Mouse (Mus musculus) cerebellum, adult 2 months (tissue): ENCODE measurements around the gene Mx1. TPM values are rescaled to one million over a fixed set of nuclear protein-coding genes. Genes with fewer than 3 reads are reported as not detected.

Experiments used
- DNase-seq, 2 experiments: peaks; one replicate each; pipeline ENCODE4 v3.0.0; 2021
- H3K27ac ChIP-seq: fragments of 200-500 bp; 2 replicates; pipeline ENCODE4 v1.5.1; 2012; ENCODE audit warnings: low read length, control low read depth, inconsistent platforms; ENCODE audit not compliant: insufficient read depth
- H3K27me3 ChIP-seq: fragments of 200-500 bp; 2 replicates; pipeline ENCODE4 v1.6.1; 2012; ENCODE audit warnings: inconsistent platforms, mild to moderate bottlenecking, low read length, moderate library complexity; ENCODE audit not compliant: control insufficient read depth, insufficient read depth
- H3K4me1 ChIP-seq: fragments of 200-500 bp; 2 replicates; pipeline ENCODE4 v1.6.1; 2011; ENCODE audit warnings: low read length; ENCODE audit not compliant: control insufficient read depth, insufficient read depth
- H3K4me3 ChIP-seq: fragments of 200-500 bp; replicated peaks from 2 replicates; pipeline ENCODE3; 2011; ENCODE audit warnings: mild to moderate bottlenecking, low read depth, low read length, control low read depth; ENCODE audit not compliant: insufficient read depth
- CTCF ChIP-seq: fragments of 200-500 bp; IDR thresholded peaks from 2 replicates; pipeline ENCODE4 v1.5.1; 2011; ENCODE audit warnings: low read depth, mild to moderate bottlenecking, control low read depth, low read length, moderate library complexity, borderline replicate concordance; ENCODE audit not compliant: insufficient read depth
- POLR2A ChIP-seq: fragments of 200-500 bp; IDR thresholded peaks from 2 replicates; pipeline ENCODE4 v1.6.1; 2011; ENCODE audit warnings: low read length, control low read depth, borderline replicate concordance; ENCODE audit not compliant: insufficient read depth
- WGBS: fragments of 180-500 bp; shearing (Covaris S2); methylation state at CpG from one replicate; pipeline ENCODE4 v1.1.7; 2018; 5-methylcytosine and 5-hydroxymethylcytosine counted together
- polyA plus RNA-seq: library from polyadenylated mRNA; depleted of rRNA; stranded (reverse); fragments of >200 nt; gene quantifications from 2 replicates; pipeline ENCODE4 v1.2.3, GENCODE M21; 2012

Mx1 gene
- polyA plus RNA-seq, 1 experiment = 0.10 TPM

GRCm38 (mm10) chr16:97499450-97499849 lies 36.7 kb upstream of the Mx1 start:
- no peaks in the 10 kb centered on the region for H3K27me3 ChIP-seq
- TF ChIP-seq POLR2A (no peak), CTCF (no peak)
- H3K4me3 ChIP-seq = no peak overlapping the region
- no peak for DNase-seq
- no peaks in the 10 kb centered on the region for H3K4me1 ChIP-seq
- 92% methylated on average over 7 of the region's 7 CpGs for WGBS
- no peak overlapping the region for H3K27ac ChIP-seq

DNA sequence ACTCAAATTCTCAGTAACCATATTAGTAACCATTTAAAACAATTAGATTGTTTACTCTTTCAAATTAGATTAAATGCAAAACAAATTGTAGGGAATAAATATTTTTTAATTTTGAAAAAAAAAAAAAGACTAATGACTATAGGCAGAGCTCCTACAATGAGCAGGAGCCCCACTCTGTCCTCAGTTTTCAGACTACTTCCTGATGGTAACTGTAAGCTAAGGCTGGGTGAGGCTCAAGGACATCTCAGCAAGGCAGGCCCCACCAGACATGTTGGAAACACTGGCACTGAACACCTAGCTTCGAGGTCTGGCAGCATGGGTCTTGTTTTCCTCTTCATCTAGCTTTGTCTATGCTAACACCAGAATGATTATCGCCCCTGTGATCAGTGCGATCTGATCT lies 35.4 kb upstream of the Mx1 start:
- DNase-seq = no peak
- Histone ChIP-seq H3K4me3 (no peak overlapping the region), H3K27ac (no peak overlapping the region), H3K27me3 (no peaks in the 10 kb centered on the region), H3K4me1 (no peaks in the 10 kb centered on the region)
- 84% methylated on average over 3 of the region's 3 CpGs for WGBS
- TF ChIP-seq CTCF = no peak
- TF ChIP-seq POLR2A = no peak

DNA sequence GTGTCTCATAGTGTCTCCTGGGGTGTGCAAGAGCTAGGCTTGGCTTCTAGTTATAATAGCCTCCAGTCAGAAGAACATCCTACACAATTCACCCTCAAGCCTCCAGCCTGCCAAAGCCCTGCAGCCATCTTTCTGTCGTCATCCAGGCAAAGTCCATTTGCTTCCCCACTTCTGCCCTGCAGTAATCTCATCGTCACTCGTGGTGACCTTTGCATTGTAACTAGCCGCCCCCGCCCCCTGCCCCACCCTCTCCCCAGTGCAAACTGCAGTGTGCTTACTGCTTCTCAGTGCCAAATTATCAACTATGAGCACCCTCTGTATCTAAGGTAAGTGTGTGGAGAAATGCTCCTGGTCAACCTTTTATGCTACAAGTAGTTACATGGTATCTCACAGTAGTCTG lies 35.0 kb upstream of the Mx1 start:
- DNase-seq = no peak
- TF ChIP-seq CTCF (no peak), POLR2A (no peak)
- no peak overlapping the region for H3K27ac ChIP-seq
- 59% methylated on average over 5 of the region's 5 CpGs for WGBS
- no peaks in the 10 kb centered on the region for H3K27me3 ChIP-seq
- no peak overlapping the region for H3K4me3 ChIP-seq
- no peaks in the 10 kb centered on the region for H3K4me1 ChIP-seq

GRCm38 (mm10) chr16:97496026-97496425 lies 33.3 kb upstream of the Mx1 start:
- no peak for TF ChIP-seq POLR2A
- no peak for TF ChIP-seq CTCF
- 35% methylated on average over 3 of the region's 3 CpGs for WGBS
- Histone ChIP-seq H3K4me1 (no peaks in the 10 kb centered on the region), H3K27me3 (no peaks in the 10 kb centered on the region), H3K27ac (no peak overlapping the region), H3K4me3 (no peak overlapping the region)
- no peak for DNase-seq

DNA sequence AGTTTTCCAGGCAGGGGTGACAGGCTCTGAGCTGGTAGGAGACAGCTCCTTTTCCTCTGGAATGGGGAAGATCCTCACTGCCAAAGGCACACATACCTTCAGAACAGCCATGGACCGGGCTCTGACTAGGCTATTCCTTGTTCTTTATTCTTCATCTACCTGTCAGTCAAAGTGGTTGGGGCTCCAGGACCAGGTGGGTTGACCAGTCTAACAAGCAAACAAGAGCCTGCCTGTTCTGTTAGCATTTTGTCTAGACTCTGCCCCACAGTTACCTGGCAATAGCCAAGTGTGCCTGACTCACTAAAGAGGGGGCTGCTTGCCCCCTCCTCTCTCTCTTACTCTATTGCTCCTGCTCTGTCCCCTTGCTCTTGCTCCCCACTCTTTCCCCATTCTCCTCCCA lies 29.7 kb upstream of the Mx1 start:
- H3K27ac ChIP-seq = no peak overlapping the region
- no peaks in the 10 kb centered on the region for H3K4me1 ChIP-seq
- H3K4me3 ChIP-seq = no peak overlapping the region
- H3K27me3 ChIP-seq = no peaks in the 10 kb centered on the region
- TF ChIP-seq POLR2A = no peak
- no peak for TF ChIP-seq CTCF
- 76% methylated on average over 1 of the region's 1 CpGs for WGBS
- no peak for DNase-seq

DNA sequence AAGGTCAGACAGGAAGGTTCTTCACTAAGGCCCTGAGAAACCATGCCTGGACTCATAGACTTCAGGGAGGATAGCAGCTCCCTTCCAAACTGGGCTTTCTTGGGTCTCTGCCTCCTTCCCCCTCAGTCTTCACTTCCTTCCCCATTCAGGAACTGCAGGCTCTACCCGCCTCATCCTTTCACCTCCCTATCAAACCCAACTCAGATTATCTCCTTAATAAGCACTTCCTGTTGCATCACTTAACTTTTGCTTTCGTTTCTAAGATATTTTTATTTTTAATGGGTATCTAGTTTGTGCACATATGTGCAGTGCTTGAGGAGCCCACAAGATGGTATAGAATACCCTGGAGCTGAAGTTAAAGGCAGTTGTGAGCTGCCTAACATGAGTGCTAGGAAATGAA lies 15.9 kb upstream of the Mx1 start:
- 85% methylated on average over 2 of the region's 2 CpGs for WGBS

DNA sequence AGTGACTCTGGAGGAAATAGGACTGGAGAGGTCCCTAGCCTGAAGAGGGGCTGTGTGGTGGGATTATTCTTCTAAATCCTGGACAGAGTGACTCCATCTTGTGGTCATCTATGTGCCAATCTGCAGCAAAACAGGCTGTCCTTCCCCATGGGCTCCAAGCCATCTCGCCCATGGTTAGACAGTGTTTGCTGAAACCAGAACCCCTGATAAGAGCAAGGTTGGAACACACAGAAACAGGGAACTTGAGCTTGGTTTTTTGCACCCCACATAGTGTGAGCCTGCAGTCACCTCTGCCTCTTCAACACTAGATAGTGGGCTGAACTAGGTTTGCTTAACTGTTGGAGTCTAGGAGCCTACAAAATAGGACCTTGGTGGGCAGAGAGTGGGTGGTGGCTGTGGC lies 13.8 kb upstream of the Mx1 start:
- no peak for TF ChIP-seq CTCF
- TF ChIP-seq POLR2A = no peak
- no peak for DNase-seq
- H3K4me1 ChIP-seq = no peaks in the 10 kb centered on the region
- no peaks in the 10 kb centered on the region for H3K27me3 ChIP-seq
- 100% methylated on average over 1 of the region's 1 CpGs for WGBS
- H3K4me3 ChIP-seq = no peak overlapping the region
- H3K27ac ChIP-seq = no peak overlapping the region

More for the DNA sequence above, 15.9 kb upstream of the Mx1 start:
- DNase-seq = no peak
- TF ChIP-seq POLR2A (no peak), CTCF (no peak)
- Histone ChIP-seq H3K27me3 (no peaks in the 10 kb centered on the region), H3K4me1 (no peaks in the 10 kb centered on the region), H3K4me3 (no peak overlapping the region), H3K27ac (no peak overlapping the region)

DNA sequence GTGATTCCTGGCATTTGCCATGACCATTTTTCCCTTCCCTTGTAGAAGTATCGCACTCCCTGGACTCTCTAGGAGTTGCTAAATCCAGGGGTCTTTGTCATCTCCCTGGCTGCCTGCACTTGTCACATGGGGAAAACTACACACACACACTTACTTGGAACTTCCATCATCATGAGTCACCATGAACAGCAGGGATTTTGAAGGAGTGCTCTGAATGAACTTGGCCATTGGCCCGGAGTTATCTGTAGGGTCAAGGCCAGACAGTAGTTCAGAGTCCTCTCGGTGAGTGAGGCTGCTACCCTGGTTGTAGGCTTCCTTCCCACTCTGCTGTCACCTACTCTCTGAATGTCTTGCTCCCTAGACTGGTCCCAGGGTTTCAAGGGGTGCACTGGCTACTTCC lies 12.9 kb upstream of the Mx1 start:
- no peaks in the 10 kb centered on the region for H3K27me3 ChIP-seq
- H3K4me3 ChIP-seq = no peak overlapping the region
- no peak overlapping the region for H3K27ac ChIP-seq
- WGBS = 61% methylated on average over 3 of the region's 3 CpGs
- no peaks in the 10 kb centered on the region for H3K4me1 ChIP-seq
- no peak for TF ChIP-seq POLR2A
- no peak for TF ChIP-seq CTCF
- DNase-seq = no peak
